In the genomic region with DNA sequence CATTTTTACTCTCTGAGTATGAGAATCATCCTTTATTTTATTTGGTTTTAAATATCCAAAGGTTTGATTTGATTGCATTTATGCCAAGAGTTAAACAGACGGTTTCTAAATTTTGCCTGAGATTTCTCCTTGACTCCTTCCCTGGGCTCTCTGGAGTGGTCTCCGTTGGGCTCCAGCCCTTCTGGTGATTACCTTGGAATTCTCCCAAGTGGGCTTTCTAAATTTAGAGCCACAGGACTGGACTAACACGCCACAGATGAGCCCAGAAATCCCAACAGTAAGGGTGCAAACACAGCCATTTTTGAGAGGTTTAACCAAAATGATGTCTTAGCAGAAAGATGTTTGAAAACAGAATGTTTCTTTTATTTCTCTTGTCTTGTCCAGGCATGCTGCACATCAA, we compare ENCODE assay signal across 25 mouse cellular contexts. TPM values are rescaled to one million over a fixed set of nuclear protein-coding genes. Genes with fewer than 3 reads are reported as not detected.
A peak's percentile ranks its signal among the peaks of the same experiment; 100 is the strongest.
DNase-seq lines count a peak whose midpoint lies in the region; ATAC-seq and TF ChIP-seq lines count a peak whose summit lies in the region.
"Had no signal": no experiment of that assay in that cellular context is flagged by ENCODE, and none has a peak within 500 bp of the region (broad histone marks: within the 10 kb centered on the region; RNA-seq: fewer than 3 reads in every experiment).

No protein-coding gene starts in this region.

- H3K27me3 ChIP-seq in embryonic facial prominence, embryonic 14.5 days (replicated peaks; ENCODE audit: control insufficient read depth, insufficient read depth, low read length), result no peaks in the 10 kb centered on the region
- no peaks in the 10 kb centered on the region for H3K27me3 ChIP-seq in embryonic facial prominence, embryonic 10.5 days (replicated peaks; ENCODE audit: low read depth, poor library complexity, severe bottlenecking)
- no peaks in the 10 kb centered on the region for H3K27me3 ChIP-seq in lung, embryonic 14.5 days (ENCODE audit: insufficient read depth, low read length)
- no peaks in the 10 kb centered on the region for H3K27me3 ChIP-seq in heart, embryonic 15.5 days
- H3K27me3 ChIP-seq: embryonic facial prominence, embryonic 15.5 days; forebrain, embryonic 12.5 days; hindbrain, embryonic 15.5 days; lung, embryonic 15.5 days; midbrain, embryonic 15.5 days; Patski had no signal

- ATAC-seq in embryonic facial prominence, embryonic 14.5 days (ENCODE audit: low read depth), result no peak
- no peak for ATAC-seq in lung, embryonic 14.5 days (ENCODE audit: insufficient read depth)
- ATAC-seq in heart, embryonic 15.5 days (replicated peaks; ENCODE audit: insufficient number of reproducible peaks, insufficient read depth, low FRiP score, low read depth), result 0 out of 2 replicates have a peak, but pooled peaks have one; percentile 66
- ATAC-seq: forebrain, postnatal 0 days; midbrain, embryonic 15.5 days; Patski had no signal

- TF ChIP-seq CTCF in lung, embryonic 14.5 days (IDR thresholded peaks at IDR 0.05; ENCODE audit: low read depth), result no peak

- peak; percentile 59 for DNase-seq in embryonic facial prominence, embryonic 14.5 days (ENCODE audit: low spot score)
- DNase-seq in embryonic facial prominence, embryonic 10.5 days (ENCODE audit: low spot score), result no peak
- no peak for DNase-seq in lung, embryonic 14.5 days
- DNase-seq in lung, adult 18-20 months, result no peak
- no peak for DNase-seq in embryo, embryonic 10.5 days (ENCODE audit: low spot score)
- DNase-seq in layer of hippocampus, postnatal 36 days, result no peak
- no peak for DNase-seq in adrenal gland, postnatal 4 days (ENCODE audit: low spot score in 2 of 2)
- DNase-seq: adrenal gland, postnatal 14 days; cerebellum, adult 8-10 months; forebrain, postnatal 0 days; kidney, adult 18-20 months; kidney, postnatal 36 days; liver; right cerebral cortex, postnatal 25 days; thymus, postnatal 25 days had no signal

- H3K9ac ChIP-seq in embryonic facial prominence, embryonic 14.5 days (ENCODE audit: low read depth, low read length), result no peak overlapping the region
- H3K9ac ChIP-seq in lung, embryonic 14.5 days, result no peak overlapping the region
- H3K9ac ChIP-seq in heart, embryonic 15.5 days, result no peak overlapping the region
- H3K9ac ChIP-seq: embryonic facial prominence, embryonic 15.5 days; forebrain, embryonic 12.5 days; forebrain, postnatal 0 days; hindbrain, embryonic 15.5 days; liver, embryonic 14.5 days; lung, embryonic 15.5 days; midbrain, embryonic 15.5 days had no signal

- no peaks in the 10 kb centered on the region for H3K36me3 ChIP-seq in embryonic facial prominence, embryonic 14.5 days (ENCODE audit: control insufficient read depth, insufficient read depth, low read length)
- peaks cover under 1% of the 10 kb centered on the region; the same call in 1 of the 2 replicates for H3K36me3 ChIP-seq in embryonic facial prominence, embryonic 10.5 days (replicated peaks)
- no peaks in the 10 kb centered on the region for H3K36me3 ChIP-seq in lung, embryonic 14.5 days (ENCODE audit: insufficient read depth)
- H3K36me3 ChIP-seq in heart, embryonic 15.5 days, result peaks cover 8% of the 10 kb centered on the region; the same call in 1 of the 2 replicates
- H3K36me3 ChIP-seq: embryonic facial prominence, embryonic 15.5 days; forebrain, embryonic 12.5 days; hindbrain, embryonic 15.5 days; lung, embryonic 15.5 days; midbrain, embryonic 10.5 days; midbrain, embryonic 15.5 days had no signal

- H3K4me1 ChIP-seq in embryonic facial prominence, embryonic 14.5 days (ENCODE audit: control insufficient read depth, insufficient read depth, low read length), result peaks cover 9% of the 10 kb centered on the region
- H3K4me1 ChIP-seq in embryonic facial prominence, embryonic 10.5 days, result peaks cover 10% of the 10 kb centered on the region
- no peaks in the 10 kb centered on the region for H3K4me1 ChIP-seq in lung, embryonic 14.5 days (ENCODE audit: insufficient read depth)
- H3K4me1 ChIP-seq in heart, embryonic 15.5 days (replicated peaks), result peaks cover 24% of the 10 kb centered on the region
- H3K4me1 ChIP-seq: forebrain, embryonic 12.5 days; hindbrain, embryonic 15.5 days; midbrain, embryonic 10.5 days; midbrain, embryonic 15.5 days had no signal

- H3K4me3 ChIP-seq in embryonic facial prominence, embryonic 14.5 days (ENCODE audit: low read depth, low read length), result no peak overlapping the region
- no peak overlapping the region for H3K4me3 ChIP-seq in embryonic facial prominence, embryonic 10.5 days
- H3K4me3 ChIP-seq in lung, embryonic 14.5 days (ENCODE audit: low read depth, low read length), result no peak overlapping the region
- no peak overlapping the region for H3K4me3 ChIP-seq in heart, embryonic 15.5 days
- H3K4me3 ChIP-seq: embryonic facial prominence, embryonic 15.5 days; forebrain, embryonic 12.5 days; hindbrain, embryonic 15.5 days; lung, embryonic 15.5 days; midbrain, embryonic 10.5 days; midbrain, embryonic 15.5 days had no signal

- 45% methylated on average over 3 of the region's 3 CpGs for WGBS in embryonic facial prominence, embryonic 14.5 days
- 81% methylated on average over 3 of the region's 3 CpGs for WGBS in embryonic facial prominence, embryonic 10.5 days
- WGBS in lung, embryonic 14.5 days, result 50% methylated on average over 3 of the region's 3 CpGs
- 9% methylated on average over 3 of the region's 3 CpGs for WGBS in heart, embryonic 15.5 days

- no peak overlapping the region for H3K4me2 ChIP-seq in embryonic facial prominence, embryonic 14.5 days (ENCODE audit: low read depth, low read length)
- H3K4me2 ChIP-seq in lung, embryonic 14.5 days, result no peak overlapping the region
- H3K4me2 ChIP-seq in heart, embryonic 15.5 days, result no peak overlapping the region
- H3K4me2 ChIP-seq: embryonic facial prominence, embryonic 15.5 days; forebrain, embryonic 12.5 days; hindbrain, embryonic 15.5 days; lung, embryonic 15.5 days; midbrain, embryonic 15.5 days had no signal

- peak overlapping the region; percentile 56; the same call in 1 of the 2 replicates for H3K27ac ChIP-seq in embryonic facial prominence, embryonic 14.5 days (replicated peaks; ENCODE audit: low read depth, low read length)
- H3K27ac ChIP-seq in embryonic facial prominence, embryonic 10.5 days (replicated peaks), result no peak overlapping the region
- H3K27ac ChIP-seq in lung, embryonic 14.5 days (ENCODE audit: low read depth), result 0 out of 2 replicates have a peak overlapping the region, but pooled peaks have one; percentile 50
- H3K27ac ChIP-seq in heart, embryonic 15.5 days, result peak overlapping the region; percentile 71
- H3K27ac ChIP-seq: embryonic facial prominence, embryonic 15.5 days; forebrain, embryonic 12.5 days; hindbrain, embryonic 15.5 days; liver, embryonic 14.5 days; lung, embryonic 15.5 days; midbrain, embryonic 10.5 days; midbrain, embryonic 15.5 days had no signal

- H3K9me3 ChIP-seq in embryonic facial prominence, embryonic 14.5 days (ENCODE audit: control insufficient read depth, low read length), result no peaks in the 10 kb centered on the region
- no peaks in the 10 kb centered on the region for H3K9me3 ChIP-seq in embryonic facial prominence, embryonic 10.5 days
- H3K9me3 ChIP-seq in lung, embryonic 14.5 days (ENCODE audit: low read depth, low read length), result no peaks in the 10 kb centered on the region
- no peaks in the 10 kb centered on the region for H3K9me3 ChIP-seq in heart, embryonic 15.5 days (replicated peaks)
- H3K9me3 ChIP-seq: embryonic facial prominence, embryonic 15.5 days; forebrain, embryonic 12.5 days; hindbrain, embryonic 15.5 days; lung, embryonic 15.5 days; midbrain, embryonic 10.5 days; midbrain, embryonic 15.5 days had no signal

RNA-seq across cellular contexts. Expression of gene Cyp39a1, which starts 47.0 kb away (rescaled TPM):
- 19.6 and 23.3 TPM in 2 replicates for polyA plus RNA-seq in embryonic facial prominence, embryonic 14.5 days (2014; fragmentation: Nextera tagmentation; extraction: Ambion mirVana)
- polyA plus RNA-seq in embryonic facial prominence, embryonic 10.5 days (2016; fragmentation: Nextera tagmentation; extraction: Ambion mirVana), result 33.7 and 34.2 TPM in 2 replicates
- polyA plus RNA-seq in lung, embryonic 14.5 days (2014; fragmentation: Nextera tagmentation; extraction: Ambion mirVana), result 30.5 and 32.2 TPM in 2 replicates
- 48.3 and 57.1 TPM in 2 replicates for polyA plus RNA-seq in heart, embryonic 15.5 days (2015; fragmentation: Nextera tagmentation; extraction: Ambion mirVana)
- 1 to 10 TPM in 1 of 2 experiments, under 1 TPM in 1; 0.73 to 1.2 TPM for total RNA-seq in layer of hippocampus, postnatal 36 days (2021)
- 1 to 10 TPM; 8.6 to 10.0 TPM for total RNA-seq in adrenal gland, postnatal 4 days (2021)
- total RNA-seq: MEL had no signal

RNA-seq across cellular contexts. Expression of gene Slc25a27, which starts 47.2 kb away (rescaled TPM):
- polyA plus RNA-seq in embryonic facial prominence, embryonic 14.5 days (2014; fragmentation: Nextera tagmentation; extraction: Ambion mirVana), result 14.8 and 18.1 TPM in 2 replicates
- 34.5 and 38.1 TPM in 2 replicates for polyA plus RNA-seq in embryonic facial prominence, embryonic 10.5 days (2016; fragmentation: Nextera tagmentation; extraction: Ambion mirVana)
- 15.0 and 16.0 TPM in 2 replicates for polyA plus RNA-seq in lung, embryonic 14.5 days (2014; fragmentation: Nextera tagmentation; extraction: Ambion mirVana)
- polyA plus RNA-seq in heart, embryonic 15.5 days (2015; fragmentation: Nextera tagmentation; extraction: Ambion mirVana), result 18.3 and 19.8 TPM in 2 replicates
- total RNA-seq in layer of hippocampus, postnatal 36 days (2021), result 10 to 100 TPM; 35.1 to 41.0 TPM
- 10 to 100 TPM in 1 of 2 experiments, 1 to 10 TPM in 1; 9.8 to 13.5 TPM for total RNA-seq in adrenal gland, postnatal 4 days (2021)
- total RNA-seq: MEL had no signal
